Mouse (Mus musculus) CH12.LX (cell line): ENCODE data around the gene Tubb1. TPM values are rescaled to one million over a fixed set of nuclear protein-coding genes. Genes with fewer than 3 reads are reported as not detected.

Source experiments
- DNase-seq: peaks from one replicate; pipeline ENCODE4 v3.0.0-alpha.2; 2013; ENCODE audit errors: extremely low read depth
- H3K27ac ChIP-seq: 2 replicates; pipeline ENCODE4 v1.5.1; 2012; ENCODE audit warnings: low read depth, mild to moderate bottlenecking, control low read depth, moderate library complexity; ENCODE audit not compliant: insufficient read depth
- H3K27me3 ChIP-seq: replicated peaks from 2 replicates; pipeline ENCODE3; 2012; ENCODE audit warnings: inconsistent platforms
- H3K36me3 ChIP-seq, 2 experiments: replicated peaks in 1 of 2; 2 replicates each; pipeline versions ENCODE3 to v1.6.1; 2012; ENCODE audit warnings: inconsistent platforms in 1 of 2, low read length in 1 of 2, mild to moderate bottlenecking in 1 of 2, mixed read lengths in 1 of 2, moderate library complexity in 1 of 2; ENCODE audit not compliant: control insufficient read depth in 1 of 2, insufficient read depth in 1 of 2
- H3K4me1 ChIP-seq, 2 experiments: 2 replicates each; pipeline ENCODE4 v1.6.1; 2012; ENCODE audit warnings: inconsistent platforms in 1 of 2, moderate library complexity in 1 of 2; ENCODE audit not compliant: insufficient read depth in 2 of 2, control insufficient read depth in 1 of 2
- H3K4me2 ChIP-seq: 2 replicates; pipeline ENCODE4 v1.6.1; 2012; ENCODE audit warnings: low read depth, mild to moderate bottlenecking, control low read depth; ENCODE audit not compliant: poor library complexity, insufficient read depth, severe bottlenecking
- H3K4me3 ChIP-seq, 3 experiments: fragments of 150-350 bp in 1 of 3; sonication (generic) in 1 of 3; replicated peaks in 1 of 3; 2 replicates each; pipeline versions ENCODE3 to v1.5.1; 2011 to 2012; ENCODE audit warnings: low read depth in 2 of 3, low read length in 2 of 3, mild to moderate bottlenecking in 2 of 3, moderate library complexity in 2 of 3, control low read depth in 1 of 3, improper control_type of control experiment in 1 of 3, inconsistent platforms in 1 of 3, mixed read lengths in 1 of 3; ENCODE audit not compliant: poor library complexity in 1 of 3
- H3K79me2 ChIP-seq: replicated peaks from 2 replicates; pipeline ENCODE4 v1.6.1; 2012; ENCODE audit warnings: mild to moderate bottlenecking, moderate library complexity; ENCODE audit not compliant: control insufficient read depth, poor library complexity, insufficient read depth, severe bottlenecking; ENCODE audit errors: extremely low read depth
- H3K9ac ChIP-seq: 2 replicates; pipeline ENCODE4 v1.6.1; 2012; ENCODE audit warnings: low read depth, mild to moderate bottlenecking, control low read depth, moderate library complexity; ENCODE audit not compliant: insufficient read depth
- H3K9me3 ChIP-seq: replicated peaks from 2 replicates; pipeline ENCODE3; 2012; ENCODE audit warnings: low read length, inconsistent platforms, mixed read lengths
- BHLHE40 ChIP-seq: IDR thresholded peaks from 2 replicates; pipeline ENCODE4 v1.6.1; 2011; ENCODE audit warnings: mild to moderate bottlenecking, low read depth, low read length, improper control_type of control experiment
- CHD1 ChIP-seq: IDR thresholded peaks from 2 replicates; pipeline ENCODE4 v1.6.1; 2012; ENCODE audit warnings: low read depth, low read length, improper control_type of control experiment, inconsistent platforms
- CHD2 ChIP-seq: IDR thresholded peaks from 2 replicates; pipeline ENCODE4 v1.6.1; 2011; ENCODE audit warnings: low read length, improper control_type of control experiment
- CTCF ChIP-seq, 2 experiments: IDR thresholded peaks in 1 of 2; conservative IDR thresholded peaks in 1 of 2; 2 replicates each; pipeline ENCODE4 v1.5.1; 2011 to 2012; ENCODE audit warnings: low read depth in 2 of 2, low read length in 2 of 2, improper control_type of control experiment in 1 of 2, inconsistent platforms in 1 of 2, mild to moderate bottlenecking in 1 of 2, moderate library complexity in 1 of 2
- E2F4 ChIP-seq: IDR thresholded peaks from 2 replicates; pipeline ENCODE4 v1.6.1; 2011; ENCODE audit warnings: low read depth, low read length, improper control_type of control experiment; ENCODE audit not compliant: insufficient replicate concordance
- ELF1 ChIP-seq: IDR thresholded peaks from 2 replicates; pipeline ENCODE4 v1.6.1; 2014; ENCODE audit warnings: low read depth, mild to moderate bottlenecking, inconsistent platforms, low read length, improper control_type of control experiment
- ETS1 ChIP-seq: conservative IDR thresholded peaks from 2 replicates; pipeline ENCODE4 v1.6.1; 2012; ENCODE audit warnings: low read depth, mild to moderate bottlenecking, inconsistent platforms, low read length, improper control_type of control experiment, moderate library complexity
- JUN ChIP-seq: IDR thresholded peaks from 2 replicates; pipeline ENCODE4 v1.6.1; 2011; ENCODE audit warnings: low read depth, mild to moderate bottlenecking, low read length, improper control_type of control experiment, moderate library complexity; ENCODE audit not compliant: insufficient read depth
- JUND ChIP-seq: conservative IDR thresholded peaks from 2 replicates; pipeline ENCODE4 v1.6.1; 2011; ENCODE audit warnings: low read depth, low read length, improper control_type of control experiment
- KAT2A ChIP-seq: IDR thresholded peaks from 2 replicates; pipeline ENCODE4 v1.6.1; 2012; ENCODE audit warnings: low read length, improper control_type of control experiment, inconsistent platforms; ENCODE audit not compliant: insufficient replicate concordance
- MAFK ChIP-seq: IDR thresholded peaks from 2 replicates; pipeline ENCODE4 v1.6.1; 2011; ENCODE audit warnings: low read length, improper control_type of control experiment; ENCODE audit not compliant: insufficient replicate concordance
- MAX ChIP-seq: IDR thresholded peaks from 2 replicates; pipeline ENCODE4 v1.6.1; 2011; ENCODE audit warnings: low read length, improper control_type of control experiment
- MEF2A ChIP-seq: IDR thresholded peaks from 2 replicates; pipeline ENCODE4 v1.6.1; 2014; ENCODE audit warnings: low read depth, mild to moderate bottlenecking, inconsistent platforms, low read length, improper control_type of control experiment, borderline replicate concordance
- MXI1 ChIP-seq: IDR thresholded peaks from 2 replicates; pipeline ENCODE4 v1.6.1; 2011; ENCODE audit warnings: mild to moderate bottlenecking, low read depth, low read length, improper control_type of control experiment
- MYC ChIP-seq: IDR thresholded peaks from 2 replicates; pipeline ENCODE4 v1.6.1; 2011; ENCODE audit warnings: low read depth, mild to moderate bottlenecking, improper control_type of control experiment, low read length
- PAX5 ChIP-seq: IDR thresholded peaks from 2 replicates; pipeline ENCODE4 v1.6.1; 2012; ENCODE audit warnings: low read length, inconsistent platforms, mixed read lengths
- RAD21 ChIP-seq: IDR thresholded peaks from 2 replicates; pipeline ENCODE4 v1.6.1; 2011; ENCODE audit warnings: low read depth, mild to moderate bottlenecking, low read length, improper control_type of control experiment, moderate library complexity
- RCOR1 ChIP-seq: conservative IDR thresholded peaks from 2 replicates; pipeline ENCODE4 v1.6.1; 2012; ENCODE audit warnings: low read depth, mild to moderate bottlenecking, inconsistent platforms, low read length, improper control_type of control experiment
- SMC3 ChIP-seq: IDR thresholded peaks from 2 replicates; pipeline ENCODE4 v1.6.1; 2011; ENCODE audit warnings: low read depth, low read length, improper control_type of control experiment
- UBTF ChIP-seq: IDR thresholded peaks from 2 replicates; pipeline ENCODE4 v1.6.1; 2012; ENCODE audit warnings: low read depth, mild to moderate bottlenecking, inconsistent platforms, low read length, improper control_type of control experiment, moderate library complexity
- USF1 ChIP-seq: IDR thresholded peaks from 2 replicates; pipeline ENCODE4 v1.6.1; 2014; ENCODE audit warnings: low read depth, mild to moderate bottlenecking, inconsistent platforms, low read length, improper control_type of control experiment
- USF2 ChIP-seq: conservative IDR thresholded peaks from 2 replicates; pipeline ENCODE4 v1.6.1; 2011; ENCODE audit warnings: low read depth, low read length, improper control_type of control experiment
- ZMIZ1 ChIP-seq: IDR thresholded peaks from 2 replicates; pipeline ENCODE4 v1.6.1; 2012; ENCODE audit warnings: low read depth, mild to moderate bottlenecking, inconsistent platforms, low read length, improper control_type of control experiment
- ZNF384 ChIP-seq: IDR thresholded peaks from 2 replicates; pipeline ENCODE4 v1.6.1; 2012; ENCODE audit warnings: low read depth, low read length, improper control_type of control experiment, inconsistent platforms
- dilution Hi-C: fragments of 300-500 bp; cut with MboI; formaldehyde crosslinking; loops from 2 replicates; pipeline ENCODE4 v1.14.3; 2020; ENCODE audit warnings: low sequenced_read_pairs; ENCODE audit not compliant: extremely low pct_unique_long_range_greater_than_20kb, extremely low pct_ligation_motif_present
- in situ Hi-C: fragments of 300-500 bp; cut with MboI; formaldehyde crosslinking; loops from 3 replicates; pipeline ENCODE4 v1.14.3; 2019; ENCODE audit warnings: low sequenced_read_pairs, low pct_ligation_motif_present, low pct_unique_long_range_greater_than_20kb, mixed read lengths
- polyA plus RNA-seq: library from polyadenylated mRNA; unstranded; fragments of >175 nt; gene quantifications from 2 replicates; pipeline ENCODE4 v1.2.1, GENCODE M21; 2012; ENCODE audit warnings: low read depth; ENCODE audit not compliant: insufficient read length
- total RNA-seq, 2 experiments: library from RNA; depleted of rRNA; stranded (reverse); fragments of 300-350 nt in 1 of 2; fragments of >200 nt in 1 of 2; gene quantifications; 2 replicates each; pipeline ENCODE4 v1.2.3; 2012 to 2014

The Tubb1 gene
- total and polyA plus RNA-seq, 3 experiments: not detected

DNA sequence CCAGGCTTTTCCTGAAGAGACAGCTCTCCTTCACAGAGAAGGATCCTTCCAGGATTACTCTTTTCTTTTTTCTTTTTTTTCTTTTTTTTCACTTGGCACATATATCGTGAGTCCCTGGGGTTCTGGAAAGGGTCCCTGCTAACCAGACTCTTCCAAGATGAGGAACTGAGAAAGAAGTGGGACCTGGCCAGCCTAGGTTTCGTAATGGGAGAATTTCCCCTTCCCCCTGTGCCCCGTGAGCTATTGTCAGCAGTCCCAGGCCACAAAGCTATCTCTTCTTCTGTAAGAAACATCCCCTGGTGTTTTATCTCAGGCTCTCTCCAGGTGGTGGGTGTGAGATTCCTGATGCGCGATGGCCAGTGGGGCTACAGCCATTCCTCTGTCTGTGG is 11.1 kb upstream of the Tubb1 start (continued):
- TF ChIP-seq USF2 (no peak), CHD2 (no peak), SMC3 (no peak), ETS1 (peak; percentile 79)

DNA sequence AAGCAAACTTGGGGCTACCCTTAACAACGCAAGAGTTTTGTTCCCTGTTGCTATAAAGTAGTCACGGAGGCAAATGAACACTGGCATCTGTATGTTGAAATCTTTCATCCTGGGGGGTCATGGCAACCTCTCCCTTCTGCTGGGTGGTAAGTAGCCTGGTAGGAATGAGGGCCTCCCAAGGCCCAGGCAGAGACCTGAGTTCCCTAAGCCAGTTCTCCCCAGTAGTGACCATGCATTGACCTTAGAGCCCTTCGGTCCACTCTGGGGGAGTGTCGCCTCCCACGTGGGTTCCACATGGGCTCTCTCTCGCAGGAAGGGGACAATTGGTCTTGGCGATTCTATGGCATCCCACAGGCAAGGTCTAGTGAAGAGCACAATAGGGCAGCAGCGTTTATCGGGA is 10.5 kb upstream of the Tubb1 start:
- no peak overlapping the region for H3K27ac ChIP-seq

GRCm38 (mm10) chr2:174441898-174442297 is 8.6 kb upstream of the Tubb1 start:
- no peak overlapping the region for H3K27ac ChIP-seq
- peaks cover 18% of the 10 kb centered on the region for H3K79me2 ChIP-seq
- H3K9ac ChIP-seq: no peak overlapping the region
- H3K4me2 ChIP-seq: 0 out of 2 replicates have a peak overlapping the region, but pooled peaks have one; percentile 23
- DNase-seq: no peak
- H3K4me1 ChIP-seq: peaks cover 32 to 64% of the 10 kb centered on the region in 2 experiments
- no peaks in the 10 kb centered on the region for H3K9me3 ChIP-seq
- H3K4me3 ChIP-seq: no peak overlapping the region
- TF ChIP-seq CHD1 (no peak), ZNF384 (peak; percentile 89), KAT2A (no peak), USF2 (no peak), MEF2A (no peak), E2F4 (no peak), BHLHE40 (no peak), PAX5 (no peak)
- in situ Hi-C loops: no loop called here
- H3K36me3 ChIP-seq: peaks cover 0 to 2% of the 10 kb centered on the region in 2 experiments
- peaks cover 1% of the 10 kb centered on the region for H3K27me3 ChIP-seq
- dilution Hi-C loops: no loop called here

More for the DNA sequence above, 10.5 kb upstream of the Tubb1 start:
- no peak for DNase-seq
- no peak for TF ChIP-seq MAFK
- TF ChIP-seq JUN: no peak
- no peak for TF ChIP-seq RAD21
- 0 out of 2 replicates have a peak, but pooled peaks have one; percentile 45 for TF ChIP-seq CHD1
- TF ChIP-seq ZMIZ1: no peak
- no peak for TF ChIP-seq JUND
- no peak for TF ChIP-seq RCOR1
- TF ChIP-seq KAT2A: no peak
- no peak for TF ChIP-seq MEF2A
- TF ChIP-seq MXI1: 0 out of 2 replicates have a peak, but pooled peaks have one; percentile 19
- no peak for TF ChIP-seq CTCF (conservative IDR thresholded peaks at IDR 0.05 in 1 of 2, IDR thresholded peaks at IDR 0.05 in 1 of 2; ENCODE audit: low read depth in 2 of 2, low read length in 2 of 2)
- no peak for TF ChIP-seq USF1
- no peak for TF ChIP-seq UBTF
- TF ChIP-seq MYC: no peak
- TF ChIP-seq MAX: no peak
- no peak for TF ChIP-seq ELF1
- dilution Hi-C loops: no loop called here
- Histone ChIP-seq H3K79me2 (peaks cover 28% of the 10 kb centered on the region), H3K4me1 (peaks cover 34 to 77% of the 10 kb centered on the region in 2 experiments), H3K4me3 (no peak overlapping the region), H3K9ac (no peak overlapping the region), H3K27me3 (peaks cover 1% of the 10 kb centered on the region), H3K4me2 (peak overlapping the region; percentile 92), H3K9me3 (no peaks in the 10 kb centered on the region), H3K36me3 (peaks cover 10 to 20% of the 10 kb centered on the region in 2 experiments)
- in situ Hi-C loops: no loop called here
